Mouse (Mus musculus) cerebellum, adult 11 months (tissue): ENCODE results near the gene Ptn.
"Not testable (repeated sequence)": the region's sequence is repeated elsewhere in the genome, so short reads cannot be mapped to it uniquely, and the experiment has no call there.

ENCODE experiments used
- DNase-seq: peaks from one replicate; pipeline ENCODE4 v3.0.0; 2022

Ptn gene

DNA sequence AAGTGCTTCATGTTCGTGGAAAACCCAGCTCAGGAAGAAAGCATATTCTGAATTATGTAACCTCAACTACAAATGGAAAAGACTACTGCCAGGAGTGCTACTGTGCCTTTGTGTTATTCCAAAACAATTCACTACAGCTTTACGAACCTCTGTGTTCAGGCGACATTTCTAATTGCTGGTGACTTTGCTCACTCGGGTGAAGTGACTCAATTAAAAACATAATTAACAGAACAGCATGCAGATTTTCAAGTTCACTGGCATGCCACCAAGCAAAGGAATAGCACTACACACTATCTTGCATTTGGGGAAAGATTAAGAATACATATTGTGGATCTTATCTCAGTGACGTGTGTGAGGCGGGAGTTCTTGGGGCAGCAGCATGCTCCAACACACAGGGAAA lies 57.1 kb downstream of the Ptn start:
- DNase-seq, result no peak

- no peak for DNase-seq
Measured at GRCm38 (mm10) chr6:36739811-36740210, 70.2 kb downstream of the Ptn start.

- DNase-seq, result no peak
Measured at GRCm38 (mm10) chr6:36736763-36737162, 73.3 kb downstream of the Ptn start.

- not testable (repeated sequence) for DNase-seq
Measured at GRCm38 (mm10) chr6:36735622-36736021, 74.4 kb downstream of the Ptn start.

- DNase-seq, result not testable (repeated sequence)
Measured at GRCm38 (mm10) chr6:36729811-36730210, 80.2 kb downstream of the Ptn start.

GRCm38 (mm10) chr6:36728079-36728478 lies 81.9 kb downstream of the Ptn start:
- DNase-seq, result no peak

- no peak for DNase-seq
Measured at GRCm38 (mm10) chr6:36725509-36726160, 84.4 kb downstream of the Ptn start.

- no peak for DNase-seq
Measured at GRCm38 (mm10) chr6:36722769-36723549, 87.1 kb downstream of the Ptn start.

- DNase-seq, result no peak
Measured at GRCm38 (mm10) chr6:36713329-36713728, 96.7 kb downstream of the Ptn start.

GRCm38 (mm10) chr6:36695481-36695880 lies 114.5 kb downstream of the Ptn start:
- no peak for DNase-seq

GRCm38 (mm10) chr6:36691497-36691896 lies 118.5 kb downstream of the Ptn start:
- peak; percentile 22 for DNase-seq

DNA sequence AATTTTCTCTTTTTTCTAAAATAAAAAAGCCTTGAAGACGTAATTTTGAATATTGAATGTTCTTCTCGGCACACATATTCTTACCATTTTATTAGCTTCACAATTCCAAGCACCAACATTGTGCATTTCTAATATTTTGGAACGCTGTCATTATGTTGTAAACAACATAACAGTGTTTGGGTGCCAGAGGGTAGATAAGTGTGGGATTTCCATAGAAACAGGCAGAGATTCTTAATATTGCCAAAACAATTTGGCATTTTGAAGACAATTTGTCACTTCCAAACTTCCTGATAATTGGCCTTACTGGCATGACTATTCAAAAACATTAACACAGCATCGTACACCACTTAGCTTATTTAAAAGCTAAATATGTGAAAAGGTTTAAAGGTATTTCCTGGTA lies 119.1 kb downstream of the Ptn start:
- DNase-seq, result no peak

- DNase-seq, result no peak
Measured at GRCm38 (mm10) chr6:36676710-36677691, 133.0 kb downstream of the Ptn start.

- no peak for DNase-seq
Measured at GRCm38 (mm10) chr6:36672399-36673221, 137.4 kb downstream of the Ptn start.

DNA sequence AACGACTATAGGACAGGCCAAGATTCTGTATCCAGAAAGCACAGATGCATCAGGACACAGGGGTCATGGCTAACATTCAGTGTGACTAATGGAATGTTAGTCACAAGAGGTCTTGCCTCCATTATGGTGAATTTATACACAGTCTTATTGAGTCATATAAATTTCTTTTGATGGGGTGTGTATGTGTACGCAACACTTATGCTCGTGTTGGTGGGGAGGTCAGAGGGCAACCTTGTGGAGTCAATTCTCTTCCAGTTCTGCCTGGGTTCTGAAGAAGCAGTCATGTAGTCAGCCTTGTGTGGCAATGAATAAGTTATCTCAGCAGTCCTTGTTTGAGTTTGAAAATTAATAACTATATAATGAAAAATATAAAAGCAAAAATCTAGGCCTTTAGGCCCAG lies 138.7 kb downstream of the Ptn start:
- DNase-seq, result no peak
